Mouse (Mus musculus) G1E (cell line): Measurements from ENCODE around the gene Gm44805.

Source experiments
- CTCF ChIP-seq: IDR thresholded peaks from 2 replicates; pipeline ENCODE4 v1.5.1; 2012; ENCODE audit warnings: low read depth, low read length, inconsistent platforms, mixed read lengths
- GATA1 ChIP-seq: IDR thresholded peaks from 2 replicates; pipeline ENCODE4 v1.6.1; 2012; ENCODE audit warnings: borderline replicate concordance, low read length, inconsistent platforms, mixed read lengths
- GATA2 ChIP-seq: IDR thresholded peaks from 2 replicates; pipeline ENCODE4 v1.6.1; 2012; ENCODE audit warnings: low read depth, low read length, inconsistent platforms, borderline replicate concordance
- POLR2AphosphoS5 ChIP-seq: IDR thresholded peaks from 2 replicates; pipeline ENCODE4 v1.6.1; 2012; ENCODE audit warnings: low read depth, low read length, inconsistent platforms; ENCODE audit not compliant: insufficient replicate concordance
- TAL1 ChIP-seq: conservative IDR thresholded peaks from 2 replicates; pipeline ENCODE4 v1.6.1; 2012; ENCODE audit warnings: low read depth, low read length, inconsistent platforms, mixed read lengths

DNA sequence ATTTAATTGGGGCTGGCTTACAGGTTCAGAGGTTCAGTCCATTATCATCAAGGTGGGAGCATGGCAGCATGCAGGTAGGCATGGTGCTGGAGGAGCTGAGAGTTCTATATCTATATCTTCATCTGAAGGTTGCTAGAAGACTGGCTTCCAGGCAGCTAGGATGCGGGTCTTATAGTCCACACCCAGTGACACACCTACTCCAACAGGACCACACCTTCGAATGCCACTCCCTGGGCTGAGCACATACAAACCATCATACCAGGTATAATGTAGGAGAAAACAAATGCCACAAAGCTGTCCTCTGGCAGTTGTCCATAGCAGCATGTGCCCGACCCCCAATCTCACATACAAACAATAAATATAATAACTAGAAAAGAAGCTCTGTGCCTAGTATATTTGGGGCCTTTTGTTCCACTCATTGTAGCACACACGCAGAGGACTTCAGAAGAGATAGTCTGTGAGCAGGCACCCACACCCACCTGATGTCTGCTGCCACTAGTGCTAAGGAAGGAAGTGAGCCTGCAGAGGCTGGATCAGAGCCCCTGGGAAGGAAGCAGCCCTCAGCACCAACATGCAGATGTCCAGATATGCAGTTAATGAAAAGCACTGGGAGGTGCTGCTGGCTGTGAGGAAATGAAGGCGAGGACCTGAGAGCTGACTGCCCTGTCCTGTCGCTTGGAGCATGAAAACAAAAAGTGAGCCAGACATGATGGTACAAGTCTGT is 30.0 kb downstream of the Gm44805 start:
- no peak for TF ChIP-seq POLR2AphosphoS5
- TF ChIP-seq CTCF: no peak
- TF ChIP-seq GATA1: no peak
- no peak for TF ChIP-seq TAL1
- no peak for TF ChIP-seq GATA2
